Mouse (Mus musculus): ENCODE data around the gene Tdp2.

DNA sequence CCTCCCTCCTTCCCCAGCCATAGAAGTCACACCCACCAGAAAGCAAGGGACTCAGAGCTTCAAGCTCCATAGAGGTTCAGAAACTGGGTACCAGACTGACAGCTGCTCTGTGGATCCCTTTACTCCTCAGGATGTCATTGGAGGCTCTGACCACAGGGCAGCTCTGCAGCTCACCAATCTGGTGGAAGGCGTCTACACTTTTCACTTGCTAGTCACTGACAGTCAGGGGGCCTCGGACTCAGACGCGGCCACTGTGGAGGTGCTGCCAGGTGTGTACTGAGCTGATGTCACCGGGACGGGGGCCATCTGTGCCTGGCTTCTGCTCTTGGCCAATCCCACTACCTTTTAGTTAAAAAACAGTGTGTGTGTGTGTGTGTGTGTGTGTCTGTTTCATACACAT lies 50.9 kb downstream of the Tdp2 start:
- TF ChIP-seq POLR2A (IDR thresholded peaks at IDR 0.05; ENCODE audit: low read depth, low read length): no peak
- TF ChIP-seq MAZ (IDR thresholded peaks at IDR 0.05; ENCODE audit: low read depth, low read length): no peak
- TF ChIP-seq MAX (IDR thresholded peaks at IDR 0.05; ENCODE audit: low read length): no peak
- TF ChIP-seq E2F4 (IDR thresholded peaks at IDR 0.05; ENCODE audit: insufficient replicate concordance, low read depth, low read length): no peak
- TF ChIP-seq ZNF384 (IDR thresholded peaks at IDR 0.05; ENCODE audit: low read depth, low read length): no peak
- TF ChIP-seq TCF12 (IDR thresholded peaks at IDR 0.05; ENCODE audit: low read depth, low read length): no peak
- no peak for TF ChIP-seq ZC3H11A (IDR thresholded peaks at IDR 0.05; ENCODE audit: low read depth, low read length)
- TF ChIP-seq CTCF (conservative IDR thresholded peaks at IDR 0.05 in 1 of 2, IDR thresholded peaks at IDR 0.05 in 1 of 2; ENCODE audit: low read depth in 2 of 2, low read length in 2 of 2): no peak
- TF ChIP-seq POLR2AphosphoS2 (IDR thresholded peaks at IDR 0.05; ENCODE audit: low read depth, low read length): no peak
- no peak for TF ChIP-seq NELFE (IDR thresholded peaks at IDR 0.05; ENCODE audit: low read depth, low read length)
- no peak for TF ChIP-seq RAD21 (IDR thresholded peaks at IDR 0.05; ENCODE audit: low read depth, low read length)
- TF ChIP-seq USF1 (IDR thresholded peaks at IDR 0.05; ENCODE audit: low read depth, low read length): no peak

All from CH12.LX (cell line).